Mouse (Mus musculus) G1E (cell line): ENCODE data around the gene Ap5b1. TPM values are rescaled to one million over a fixed set of nuclear protein-coding genes. Genes with fewer than 3 reads are reported as not detected.

Experiments used
- ATAC-seq: 2 replicates; pipeline ENCODE4 v1.8.0; 2016; ENCODE audit warnings: mild to moderate bottlenecking; ENCODE audit not compliant: insufficient number of reproducible peaks, poor library complexity, low FRiP score, severe bottlenecking; ENCODE audit errors: extremely low read depth
- DNase-seq: peaks from one replicate; pipeline ENCODE4 v3.0.0; 2012; ENCODE audit warnings: low spot score
- H3K27me3 ChIP-seq: 2 replicates; pipeline ENCODE4 v1.6.1; 2012; ENCODE audit warnings: mild to moderate bottlenecking, low read length, inconsistent platforms; ENCODE audit not compliant: insufficient read depth
- H3K36me3 ChIP-seq: replicated peaks from 2 replicates; pipeline ENCODE3; 2012; ENCODE audit warnings: mild to moderate bottlenecking, inconsistent platforms
- H3K4me1 ChIP-seq: 2 replicates; pipeline ENCODE4 v1.6.1; 2012; ENCODE audit warnings: low read depth, low read length, inconsistent platforms, mixed read lengths; ENCODE audit not compliant: insufficient read depth
- H3K4me3 ChIP-seq: 2 replicates; pipeline ENCODE4 v1.5.1; 2012; ENCODE audit warnings: low read depth, mild to moderate bottlenecking, inconsistent platforms, low read length, moderate library complexity, mixed read lengths
- H3K9me3 ChIP-seq: replicated peaks from 2 replicates; pipeline ENCODE4 v1.6.1; 2012; ENCODE audit warnings: inconsistent platforms
- CTCF ChIP-seq: IDR thresholded peaks from 2 replicates; pipeline ENCODE4 v1.5.1; 2012; ENCODE audit warnings: low read depth, low read length, inconsistent platforms, mixed read lengths
- GATA1 ChIP-seq: IDR thresholded peaks from 2 replicates; pipeline ENCODE4 v1.6.1; 2012; ENCODE audit warnings: borderline replicate concordance, low read length, inconsistent platforms, mixed read lengths
- GATA2 ChIP-seq: IDR thresholded peaks from 2 replicates; pipeline ENCODE4 v1.6.1; 2012; ENCODE audit warnings: low read depth, low read length, inconsistent platforms, borderline replicate concordance
- POLR2AphosphoS5 ChIP-seq: IDR thresholded peaks from 2 replicates; pipeline ENCODE4 v1.6.1; 2012; ENCODE audit warnings: low read depth, low read length, inconsistent platforms; ENCODE audit not compliant: insufficient replicate concordance
- TAL1 ChIP-seq: conservative IDR thresholded peaks from 2 replicates; pipeline ENCODE4 v1.6.1; 2012; ENCODE audit warnings: low read depth, low read length, inconsistent platforms, mixed read lengths
- polyA plus RNA-seq: library from polyadenylated mRNA; stranded (reverse); fragments of >175 nt; gene quantifications from 2 replicates; pipeline ENCODE4 v1.2.3, GENCODE M21; 2012
- total RNA-seq, 2 experiments: library from RNA; stranded (forward) in 1 of 2; stranded (reverse) in 1 of 2; fragments of 200-1000 nt in 1 of 2; fragments of >200 nt in 1 of 2; fragmentation: Nextera tagmentation in 1 of 2; gene quantifications; 2 replicates each; pipeline ENCODE4 v1.2.3; 2014 to 2017

The Ap5b1 gene
- total and polyA plus RNA-seq, 3 experiments = 6.5 to 16.4 (median 11.0) TPM

- H3K4me1 ChIP-seq = no peaks in the 10 kb centered on the region
- H3K36me3 ChIP-seq = no peaks in the 10 kb centered on the region
- ATAC-seq (no peak), DNase-seq (no peak)
- peaks cover 70% of the 10 kb centered on the region for H3K27me3 ChIP-seq
- TF ChIP-seq GATA2 (no peak), CTCF (no peak), TAL1 (no peak), GATA1 (no peak), POLR2AphosphoS5 (no peak)
- H3K9me3 ChIP-seq = peaks cover 15% of the 10 kb centered on the region
- no peak overlapping the region for H3K4me3 ChIP-seq
These were observed 9.1 kb upstream of the Ap5b1 start for GRCm38 (mm10) chr19:5558770-5559169.

DNA sequence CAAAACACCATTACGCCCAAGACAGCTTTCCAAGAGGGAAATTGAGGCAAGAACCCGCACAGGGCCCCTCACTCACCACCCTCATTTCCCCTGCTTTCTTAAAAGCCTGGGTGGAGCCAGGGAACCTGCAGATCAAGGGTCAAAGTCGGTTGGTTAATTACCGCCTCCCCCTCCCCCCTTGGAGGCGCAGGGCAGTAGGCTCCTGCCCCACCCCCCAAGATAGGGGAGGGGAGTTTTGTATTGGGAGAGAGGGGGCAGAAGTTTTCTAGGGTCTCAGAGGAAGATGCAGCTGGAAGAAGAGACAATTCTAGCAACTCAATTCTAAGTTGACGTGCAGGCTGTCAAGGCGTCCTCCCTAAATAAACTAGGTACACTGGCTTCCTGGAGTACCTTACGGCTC is 8.6 kb upstream of the Ap5b1 start:
- Histone ChIP-seq H3K27me3 (peaks cover 69% of the 10 kb centered on the region), H3K4me1 (no peaks in the 10 kb centered on the region), H3K36me3 (no peaks in the 10 kb centered on the region), H3K9me3 (peaks cover 15% of the 10 kb centered on the region), H3K4me3 (no peak overlapping the region)
- ATAC-seq (no peak), DNase-seq (no peak)
- TF ChIP-seq GATA1 (no peak), GATA2 (no peak), POLR2AphosphoS5 (no peak), TAL1 (no peak), CTCF (no peak)

GRCm38 (mm10) chr19:5559631-5560456 is 8.0 kb upstream of the Ap5b1 start:
- H3K36me3 ChIP-seq = no peaks in the 10 kb centered on the region
- H3K4me1 ChIP-seq = no peaks in the 10 kb centered on the region
- peaks cover 15% of the 10 kb centered on the region for H3K9me3 ChIP-seq
- DNase-seq (no peak), ATAC-seq (no peak)
- H3K4me3 ChIP-seq = no peak overlapping the region; the same call in 1 of the 2 replicates
- TF ChIP-seq POLR2AphosphoS5 = no peak
- peaks cover 71% of the 10 kb centered on the region for H3K27me3 ChIP-seq

GRCm38 (mm10) chr19:5560457-5561041 is 7.3 kb upstream of the Ap5b1 start, which contains the start of gene Ovol1:
Ovol1 (minus strand) TSS chr19:5560646.
- H3K4me1 ChIP-seq = no peaks in the 10 kb centered on the region
- DNase-seq = no peak
- peaks cover 15% of the 10 kb centered on the region for H3K9me3 ChIP-seq
- ATAC-seq = no peak
- no peak within 1 kb of the TSS; the same call in 1 of the 2 replicates for H3K4me3 ChIP-seq
- no peaks in the 10 kb centered on the region for H3K36me3 ChIP-seq
- H3K27me3 ChIP-seq = peaks cover 65% of the 10 kb centered on the region
- no peak for TF ChIP-seq GATA2
- TF ChIP-seq POLR2AphosphoS5 = no peak
- no peak for TF ChIP-seq CTCF
- TF ChIP-seq TAL1 = no peak
- TF ChIP-seq GATA1 = no peak

DNA sequence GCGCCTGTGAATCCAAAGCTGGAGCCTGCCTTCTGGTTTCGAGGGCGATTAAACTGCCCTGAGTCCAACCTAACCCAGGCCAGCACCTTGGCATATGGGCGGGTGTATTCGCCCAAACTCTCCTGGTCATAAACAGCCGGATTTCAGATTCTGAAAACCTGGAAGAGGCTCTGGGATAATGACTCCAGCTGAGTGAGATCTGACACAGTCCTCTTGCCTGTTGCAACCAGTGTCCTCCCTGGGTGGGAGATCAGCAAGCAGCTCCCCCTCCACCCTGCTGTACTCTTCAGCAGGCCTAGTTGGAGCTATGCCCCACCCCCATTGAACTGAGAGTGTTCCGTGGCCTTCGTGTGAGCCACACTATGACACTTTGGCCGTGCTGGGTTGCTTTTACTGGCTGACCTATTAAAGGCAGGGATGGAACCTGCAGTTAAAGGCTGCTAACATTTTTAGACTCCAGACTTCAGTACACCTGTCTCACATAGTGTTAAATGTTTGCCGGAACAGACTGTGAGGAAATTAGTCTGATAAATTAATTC is 6.5 kb upstream of the Ap5b1 start:
- Histone ChIP-seq H3K4me1 (peaks cover 5% of the 10 kb centered on the region), H3K9me3 (peaks cover 15% of the 10 kb centered on the region), H3K4me3 (no peak overlapping the region), H3K36me3 (no peaks in the 10 kb centered on the region), H3K27me3 (peaks cover 65% of the 10 kb centered on the region)
- TF ChIP-seq GATA1 (no peak), POLR2AphosphoS5 (no peak), TAL1 (no peak), GATA2 (no peak), CTCF (no peak)
- ATAC-seq (no peak), DNase-seq (no peak)

DNA sequence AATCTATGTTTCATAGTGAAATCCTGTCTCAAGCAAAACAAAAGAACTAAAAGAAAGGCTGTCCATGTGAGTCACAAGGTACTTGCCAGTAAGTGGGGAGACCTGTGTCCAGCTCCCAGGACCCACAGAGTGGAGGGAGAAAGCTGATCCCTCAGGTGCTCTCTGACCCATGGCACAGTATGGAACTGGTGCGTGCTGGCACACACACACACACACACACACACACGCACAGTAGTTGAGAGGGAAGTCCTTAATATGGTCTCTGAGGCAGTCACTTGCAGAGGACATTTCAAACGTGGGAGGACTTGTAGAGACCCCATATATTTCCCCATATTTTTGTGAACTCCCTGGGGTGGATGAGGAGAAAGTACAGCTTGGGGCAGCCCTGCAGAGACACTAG is 5.9 kb upstream of the Ap5b1 start:
- Histone ChIP-seq H3K4me1 (peaks cover 11% of the 10 kb centered on the region), H3K36me3 (no peaks in the 10 kb centered on the region), H3K4me3 (no peak overlapping the region), H3K9me3 (peaks cover 15% of the 10 kb centered on the region), H3K27me3 (peaks cover 60% of the 10 kb centered on the region)
- no peak for ATAC-seq
- TF ChIP-seq CTCF = no peak
- TF ChIP-seq GATA2 = no peak
- no peak for TF ChIP-seq TAL1
- no peak for TF ChIP-seq GATA1
- no peak for TF ChIP-seq POLR2AphosphoS5
- no peak for DNase-seq
